Mouse (Mus musculus) kidney, adult 2 months (tissue): ENCODE measurements around the gene Fam81b.

Experiments
- CTCF ChIP-seq: fragments of 200-500 bp; conservative IDR thresholded peaks from 2 replicates; pipeline ENCODE4 v1.5.1; 2011; ENCODE audit warnings: low read depth, mild to moderate bottlenecking, control low read depth, low read length, moderate library complexity, mixed read lengths; ENCODE audit not compliant: insufficient read depth, insufficient read length
- POLR2A ChIP-seq: fragments of 200-500 bp; IDR thresholded peaks from one replicate; pipeline ENCODE4 v1.6.1; 2011; ENCODE audit warnings: low read depth, low read length, control low read depth

GRCm38 (mm10) chr13:76304637-76305122 lies at the start of gene Fam81b:
- no peak for TF ChIP-seq CTCF
- no peak for TF ChIP-seq POLR2A
